Mouse (Mus musculus) embryo, embryonic 10 days (tissue): ENCODE measurements around the gene Tex46.

ENCODE experiments used
- DNase-seq: peaks from one replicate; pipeline ENCODE4 v3.0.0-alpha.2; 2015; ENCODE audit warnings: low spot score

Gene Tex46

GRCm38 (mm10) chr4:136610387-136610856, at the start of gene Tex46:
Tex46 (plus strand) TSS chr4:136610437.
- no peak for DNase-seq

GRCm38 (mm10) chr4:136562755-136563154, 47.5 kb upstream of the Tex46 start:
- DNase-seq, result no peak

- no peak for DNase-seq
Observed at GRCm38 (mm10) chr4:136568629-136569028, 41.6 kb upstream of the Tex46 start.

- no peak for DNase-seq
Observed at GRCm38 (mm10) chr4:136569998-136570397, 40.2 kb upstream of the Tex46 start.

- DNase-seq, result no peak
Observed at GRCm38 (mm10) chr4:136581885-136582284, 28.4 kb upstream of the Tex46 start.

GRCm38 (mm10) chr4:136587221-136587827, 22.9 kb upstream of the Tex46 start:
- no peak for DNase-seq

GRCm38 (mm10) chr4:136588003-136588402, 22.2 kb upstream of the Tex46 start:
- DNase-seq, result no peak

- DNase-seq, result peak; percentile 28
Observed at GRCm38 (mm10) chr4:136592111-136592510, 18.1 kb upstream of the Tex46 start.

GRCm38 (mm10) chr4:136594006-136594405, 16.2 kb upstream of the Tex46 start:
- no peak for DNase-seq

GRCm38 (mm10) chr4:136595221-136595620, 15.0 kb upstream of the Tex46 start:
- no peak for DNase-seq

- no peak for DNase-seq
Observed at GRCm38 (mm10) chr4:136598268-136598876, 11.9 kb upstream of the Tex46 start.

- DNase-seq, result no peak
Observed at GRCm38 (mm10) chr4:136599869-136600268, 10.4 kb upstream of the Tex46 start.

- DNase-seq, result no peak
Observed at GRCm38 (mm10) chr4:136600536-136600935, 9.7 kb upstream of the Tex46 start.

GRCm38 (mm10) chr4:136601476-136601875, 8.8 kb upstream of the Tex46 start:
- peak; percentile 53 for DNase-seq

GRCm38 (mm10) chr4:136602018-136602554, 8.2 kb upstream of the Tex46 start:
- peak; percentile 69 for DNase-seq

GRCm38 (mm10) chr4:136602568-136602967, 7.7 kb upstream of the Tex46 start, which contains the start of gene Kdm1a:
Kdm1a (minus strand) TSS chr4:136602723.
- DNase-seq, result peak; percentile 97

- no peak for DNase-seq
Observed at GRCm38 (mm10) chr4:136605756-136606485, 4.3 kb upstream of the Tex46 start.

- no peak for DNase-seq
Observed at GRCm38 (mm10) chr4:136613657-136614056, 3.4 kb downstream of the Tex46 start.

GRCm38 (mm10) chr4:136621336-136621735, 11.1 kb downstream of the Tex46 start:
- peak; percentile 87 for DNase-seq

GRCm38 (mm10) chr4:136621956-136622355, 11.7 kb downstream of the Tex46 start:
- DNase-seq, result no peak

- no peak for DNase-seq
Observed at GRCm38 (mm10) chr4:136622388-136622787, 12.2 kb downstream of the Tex46 start, which contains the start of gene Lactbl1. Lactbl1 (plus strand) TSS chr4:136622621.

GRCm38 (mm10) chr4:136626590-136626989, 16.4 kb downstream of the Tex46 start:
- no peak for DNase-seq
